Mouse (Mus musculus) CH12.LX (cell line): ENCODE data around the gene Cfap61.

ENCODE experiments used
- CTCF ChIP-seq, 2 experiments: IDR thresholded peaks in 1 of 2; conservative IDR thresholded peaks in 1 of 2; 2 replicates each; pipeline ENCODE4 v1.5.1; 2011 to 2012; ENCODE audit warnings: low read depth in 2 of 2, low read length in 2 of 2, improper control_type of control experiment in 1 of 2, inconsistent platforms in 1 of 2, mild to moderate bottlenecking in 1 of 2, moderate library complexity in 1 of 2
- MAX ChIP-seq: IDR thresholded peaks from 2 replicates; pipeline ENCODE4 v1.6.1; 2011; ENCODE audit warnings: low read length, improper control_type of control experiment
- NELFE ChIP-seq: IDR thresholded peaks from 2 replicates; pipeline ENCODE4 v1.6.1; 2011; ENCODE audit warnings: low read depth, low read length, improper control_type of control experiment
- POLR2A ChIP-seq: IDR thresholded peaks from 2 replicates; pipeline ENCODE4 v1.6.1; 2011; ENCODE audit warnings: low read depth, mild to moderate bottlenecking, improper control_type of control experiment, low read length
- SMC3 ChIP-seq: IDR thresholded peaks from 2 replicates; pipeline ENCODE4 v1.6.1; 2011; ENCODE audit warnings: low read depth, low read length, improper control_type of control experiment

- TF ChIP-seq CTCF (conservative IDR thresholded peaks at IDR 0.05 in 1 of 2, IDR thresholded peaks at IDR 0.05 in 1 of 2; ENCODE audit: low read depth in 2 of 2, low read length in 2 of 2) (no peak), POLR2A (no peak), SMC3 (no peak), MAX (no peak), NELFE (no peak)
Observed at GRCm38 (mm10) chr2:146105341-146105740, 170.8 kb downstream of the Cfap61 start.
